Comparison of ENCODE assay signal across 10 mouse cellular contexts in genomic region chr1:73954614-73955013, GRCm38 (mm10).
DNase-seq lines count a peak whose midpoint lies in the region; ATAC-seq lines count a peak whose summit lies in the region.
"Had no signal": no experiment of that assay in that cellular context is flagged by ENCODE, and none has a peak within 500 bp of the region (broad histone marks: within the 10 kb centered on the region; RNA-seq: fewer than 3 reads in every experiment).

No protein-coding gene starts in this region.

- H3K36me3 ChIP-seq in forebrain, embryonic 13.5 days (ENCODE audit: poor library complexity, severe bottlenecking), result peaks cover 9% of the 10 kb centered on the region; the same call in 1 of the 2 replicates
- H3K36me3 ChIP-seq in forebrain, embryonic 11.5 days (ENCODE audit: control insufficient read depth, insufficient read depth, low read length), result no peaks in the 10 kb centered on the region

- no peaks in the 10 kb centered on the region for H3K27me3 ChIP-seq in forebrain, embryonic 13.5 days
- H3K27me3 ChIP-seq in forebrain, embryonic 11.5 days (ENCODE audit: control insufficient read depth, insufficient read depth, low read length), result no peaks in the 10 kb centered on the region

- H3K4me1 ChIP-seq in forebrain, embryonic 13.5 days, result peaks cover 10% of the 10 kb centered on the region
- no peaks in the 10 kb centered on the region for H3K4me1 ChIP-seq in forebrain, embryonic 11.5 days (replicated peaks; ENCODE audit: control insufficient read depth, insufficient read depth, low read length)

- no peak overlapping the region for H3K9ac ChIP-seq in forebrain, embryonic 13.5 days
- no peak overlapping the region for H3K9ac ChIP-seq in forebrain, embryonic 11.5 days (ENCODE audit: low read length)

- no peak for DNase-seq in forebrain, embryonic 11.5 days (ENCODE audit: low spot score)
- peak; percentile 46 to 69 for DNase-seq in adrenal gland, postnatal 36 days
- DNase-seq in kidney, adult 11 months, result peak; percentile 66
- DNase-seq in lung, postnatal 10 days, result peak; percentile 47
- DNase-seq in spleen, postnatal 10 days (ENCODE audit: low spot score in 2 of 2), result no peak
- DNase-seq in embryo, embryonic 11 days, result no peak
- no peak for DNase-seq in thymus, adult 18-20 months
- DNase-seq: layer of hippocampus, adult 9-11 months; thymus, postnatal 4 days had no signal

- no peaks in the 10 kb centered on the region for H3K9me3 ChIP-seq in forebrain, embryonic 13.5 days (replicated peaks)
- H3K9me3 ChIP-seq in forebrain, embryonic 11.5 days (ENCODE audit: control insufficient read depth, low read length), result no peaks in the 10 kb centered on the region

- ATAC-seq in forebrain, embryonic 13.5 days, result peak; percentile 50; the same call in 1 of the 2 replicates
- ATAC-seq in forebrain, embryonic 11.5 days (replicated peaks; ENCODE audit: low FRiP score), result no peak

- H3K27ac ChIP-seq in forebrain, embryonic 13.5 days, result no peak overlapping the region
- H3K27ac ChIP-seq in forebrain, embryonic 11.5 days (ENCODE audit: low read depth, low read length), result no peak overlapping the region

- WGBS in forebrain, embryonic 13.5 days, result 50% methylated on average over 4 of the region's 4 CpGs
- WGBS in forebrain, embryonic 11.5 days, result 53% methylated on average over 4 of the region's 4 CpGs

- no peak overlapping the region for H3K4me2 ChIP-seq in forebrain, embryonic 13.5 days
- no peak overlapping the region for H3K4me2 ChIP-seq in forebrain, embryonic 11.5 days (ENCODE audit: low read depth, low read length, severe bottlenecking)

- no peak overlapping the region for H3K4me3 ChIP-seq in forebrain, embryonic 13.5 days
- H3K4me3 ChIP-seq in forebrain, embryonic 11.5 days (ENCODE audit: low read depth, low read length), result no peak overlapping the region

Comparison
In these comparisons a context has a peak if more than half of its experiments do, and no peak if none do; other contexts are left out.
1. DNase-seq: peak in adrenal gland, postnatal 36 days (2 of 2), kidney, adult 11 months (single experiment) and lung, postnatal 10 days (single experiment); none in forebrain, embryonic 11.5 days (single experiment), spleen, postnatal 10 days (0 of 2), embryo, embryonic 11 days (single experiment) and thymus, adult 18-20 months (0 of 2).